Mouse (Mus musculus) subcutaneous adipose tissue, adult 2 months (tissue): ENCODE measurements around the gene Ano6. TPM values are rescaled to one million over a fixed set of nuclear protein-coding genes. Genes with fewer than 3 reads are reported as not detected.

ENCODE experiments used
- polyA plus RNA-seq: library from polyadenylated mRNA; depleted of rRNA; stranded (reverse); fragments of >200 nt; gene quantifications from 2 replicates; pipeline ENCODE4 v1.2.3, GENCODE M21; 2012; ENCODE audit warnings: low replicate concordance; rRNA removed

Ano6 gene
- polyA plus RNA-seq: 58.2 and 67.8 TPM in 2 replicates

GRCm38 (mm10) chr15:95790529-95791071 lies at the start of gene Ano6:
TSS of gene Ano6 (plus strand) at chr15:95790843.

Other genes starting within 250 kb of the Ano6 start
- not detected in 2 replicates for gene Dbx2, start 134.9 kb upstream of the Ano6 start, polyA plus RNA-seq